Mouse (Mus musculus): ENCODE measurements at regions not wholly inside any gene's neighbourhood (a gene's known extent, or its start where the extent isn't known, plus 50 kb on each side); places are given as distances from the start of the nearest gene placed in this dataset.
"Not testable (repeated sequence)": the region's sequence is repeated elsewhere in the genome, so short reads cannot be mapped to it uniquely, and the experiment has no call there.

DNA sequence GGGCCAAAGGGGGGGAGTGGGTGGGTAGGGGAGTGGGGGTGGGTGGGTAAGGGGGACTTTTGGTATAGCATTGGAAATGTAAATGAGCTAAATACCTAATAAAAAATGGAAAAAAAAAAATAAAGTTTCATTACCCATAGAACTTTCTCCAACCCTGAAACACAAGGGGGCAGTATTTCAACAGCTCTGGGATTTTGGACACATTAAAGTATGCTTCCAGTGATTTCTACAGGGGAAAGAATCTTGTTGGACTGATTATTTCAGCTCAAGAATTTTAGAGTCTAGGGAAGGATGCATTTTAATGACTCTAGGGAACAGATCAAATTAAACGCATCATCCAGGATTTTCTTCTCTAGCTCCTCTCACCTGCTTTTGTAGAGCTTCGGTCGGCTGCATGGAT lies 345.9 kb downstream of the Nrcam start:
- not testable (repeated sequence) for H3K9ac ChIP-seq (ENCODE audit: low read depth, low read length); H3K4me1 ChIP-seq (replicated peaks; ENCODE audit: insufficient read depth, low read length); H3K4me2 ChIP-seq (ENCODE audit: low read length); H3K27ac ChIP-seq; H3K9me3 ChIP-seq (replicated peaks; ENCODE audit: low read length); H3K27me3 ChIP-seq (ENCODE audit: insufficient read depth, low read length); H3K36me3 ChIP-seq (ENCODE audit: insufficient read depth, low read length); ATAC-seq (replicated peaks; ENCODE audit: low FRiP score, low read depth); H3K4me3 ChIP-seq (replicated peaks; ENCODE audit: low read depth, low read length)
- DNase-seq (ENCODE audit: low spot score): peak; percentile 63
- TF ChIP-seq CTCF (IDR thresholded peaks at IDR 0.05; ENCODE audit: low read depth): peak; percentile 55
- 68% methylated on average over 3 of the region's 3 CpGs for WGBS

DNA sequence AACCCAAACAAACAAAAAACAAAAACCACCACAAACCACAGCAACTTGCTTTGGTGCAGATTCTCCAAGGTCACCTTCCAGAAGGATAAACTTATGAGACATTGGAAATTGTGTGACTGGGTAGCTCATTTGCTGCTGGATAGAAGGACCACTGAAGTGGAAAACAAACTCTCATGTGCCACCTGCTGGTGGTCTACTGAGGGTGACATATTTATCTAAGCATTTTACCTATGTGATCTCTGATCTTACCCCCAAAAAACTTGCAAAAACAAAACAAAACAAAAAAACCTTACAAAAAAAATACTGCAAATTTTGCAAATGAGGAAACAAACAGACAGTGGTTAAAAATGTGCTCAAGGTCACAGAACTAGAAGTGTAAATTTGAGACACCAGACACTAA lies 346.3 kb downstream of the Nrcam start:
- Histone ChIP-seq H3K36me3 (ENCODE audit: insufficient read depth, low read length) (no peaks in the 10 kb centered on the region), H3K9me3 (replicated peaks; ENCODE audit: low read length) (no peaks in the 10 kb centered on the region), H3K27me3 (ENCODE audit: insufficient read depth, low read length) (no peaks in the 10 kb centered on the region), H3K4me2 (ENCODE audit: low read length) (no peak overlapping the region), H3K9ac (ENCODE audit: low read depth, low read length) (no peak overlapping the region), H3K4me1 (replicated peaks; ENCODE audit: insufficient read depth, low read length) (no peaks in the 10 kb centered on the region), H3K27ac (no peak overlapping the region), H3K4me3 (replicated peaks; ENCODE audit: low read depth, low read length) (no peak overlapping the region)
- no peak for ATAC-seq (replicated peaks; ENCODE audit: low FRiP score, low read depth)
- TF ChIP-seq CTCF (IDR thresholded peaks at IDR 0.05; ENCODE audit: low read depth): peak; percentile 42; the same call in 1 of the 2 replicates
- DNase-seq (ENCODE audit: low spot score): peak; percentile 13

Data from kidney, postnatal 0 days (tissue).